Mouse (Mus musculus): ENCODE measurements at regions not wholly inside any gene's neighbourhood (a gene's known extent, or its start where the extent isn't known, plus 50 kb on each side); places are given as distances from the start of the nearest gene placed in this dataset.
"Not testable (repeated sequence)": the region's sequence is repeated elsewhere in the genome, so short reads cannot be mapped to it uniquely, and the experiment has no call there.

GRCm38 (mm10) chr3:18488886-18489285 lies 540.7 kb downstream of the Cypt12 start:
- DNase-seq (ENCODE audit: low spot score): no peak

- no peak for DNase-seq (ENCODE audit: low spot score)
Observed at GRCm38 (mm10) chr3:18522562-18522961, 574.4 kb downstream of the Cypt12 start.

- no peak for DNase-seq (ENCODE audit: low spot score)
Observed at GRCm38 (mm10) chr3:18524011-18524410, 575.8 kb downstream of the Cypt12 start.

GRCm38 (mm10) chr3:18557201-18557600 lies 609.0 kb downstream of the Cypt12 start:
- DNase-seq (ENCODE audit: low spot score): no peak

- DNase-seq (ENCODE audit: low spot score): no peak
Observed at GRCm38 (mm10) chr3:18560282-18560785, 612.1 kb downstream of the Cypt12 start.

GRCm38 (mm10) chr3:18580911-18581626 lies 632.9 kb downstream of the Cypt12 start:
- not testable (repeated sequence) for DNase-seq (ENCODE audit: low spot score)

GRCm38 (mm10) chr3:18620608-18621007 lies 672.4 kb downstream of the Cypt12 start:
- no peak for DNase-seq (ENCODE audit: low spot score)

GRCm38 (mm10) chr3:18623831-18624304 lies 675.7 kb downstream of the Cypt12 start:
- no peak for DNase-seq (ENCODE audit: low spot score)

GRCm38 (mm10) chr3:18624381-18625145 lies 676.4 kb downstream of the Cypt12 start:
- DNase-seq (ENCODE audit: low spot score): peak; percentile 30

GRCm38 (mm10) chr3:18625395-18626328 lies 677.5 kb downstream of the Cypt12 start:
- no peak for DNase-seq (ENCODE audit: low spot score)

GRCm38 (mm10) chr3:18626375-18626774 lies 678.2 kb downstream of the Cypt12 start:
- DNase-seq (ENCODE audit: low spot score): no peak

- no peak for DNase-seq (ENCODE audit: low spot score)
Observed at GRCm38 (mm10) chr3:18626820-18627219, 678.6 kb downstream of the Cypt12 start.

- no peak for DNase-seq (ENCODE audit: low spot score)
Observed at GRCm38 (mm10) chr3:18629233-18629632, 681.0 kb downstream of the Cypt12 start.

GRCm38 (mm10) chr3:18631601-18632000 lies 683.4 kb downstream of the Cypt12 start:
- no peak for DNase-seq (ENCODE audit: low spot score)

GRCm38 (mm10) chr3:18634855-18635254 lies 686.6 kb downstream of the Cypt12 start:
- peak; percentile 30 for DNase-seq (ENCODE audit: low spot score)

- DNase-seq (ENCODE audit: low spot score): no peak
Observed at GRCm38 (mm10) chr3:18637553-18637952, 689.3 kb downstream of the Cypt12 start.

GRCm38 (mm10) chr3:18640286-18640685 lies 692.1 kb downstream of the Cypt12 start:
- DNase-seq (ENCODE audit: low spot score): no peak

- no peak for DNase-seq (ENCODE audit: low spot score)
Observed at GRCm38 (mm10) chr3:18641688-18642087, 693.5 kb downstream of the Cypt12 start.

GRCm38 (mm10) chr3:18643408-18644035 lies 695.3 kb downstream of the Cypt12 start:
- no peak for DNase-seq (ENCODE audit: low spot score)

- peak; percentile 16 for DNase-seq (ENCODE audit: low spot score)
Observed at GRCm38 (mm10) chr3:18645481-18645880, 697.3 kb downstream of the Cypt12 start.

GRCm38 (mm10) chr3:18645927-18646326 lies 697.7 kb downstream of the Cypt12 start:
- DNase-seq (ENCODE audit: low spot score): no peak
